Mouse (Mus musculus) urinary bladder, postnatal 36 days (tissue): ENCODE results near the gene Arf6.
"Not testable (repeated sequence)": the region's sequence is repeated elsewhere in the genome, so short reads cannot be mapped to it uniquely, and the experiment has no call there.

Experiments used
- DNase-seq, 2 experiments: peaks; one replicate each; pipeline ENCODE4 v3.0.0; 2022; ENCODE audit warnings: low spot score in 2 of 2, mixed read lengths in 1 of 2

Gene Arf6

DNA sequence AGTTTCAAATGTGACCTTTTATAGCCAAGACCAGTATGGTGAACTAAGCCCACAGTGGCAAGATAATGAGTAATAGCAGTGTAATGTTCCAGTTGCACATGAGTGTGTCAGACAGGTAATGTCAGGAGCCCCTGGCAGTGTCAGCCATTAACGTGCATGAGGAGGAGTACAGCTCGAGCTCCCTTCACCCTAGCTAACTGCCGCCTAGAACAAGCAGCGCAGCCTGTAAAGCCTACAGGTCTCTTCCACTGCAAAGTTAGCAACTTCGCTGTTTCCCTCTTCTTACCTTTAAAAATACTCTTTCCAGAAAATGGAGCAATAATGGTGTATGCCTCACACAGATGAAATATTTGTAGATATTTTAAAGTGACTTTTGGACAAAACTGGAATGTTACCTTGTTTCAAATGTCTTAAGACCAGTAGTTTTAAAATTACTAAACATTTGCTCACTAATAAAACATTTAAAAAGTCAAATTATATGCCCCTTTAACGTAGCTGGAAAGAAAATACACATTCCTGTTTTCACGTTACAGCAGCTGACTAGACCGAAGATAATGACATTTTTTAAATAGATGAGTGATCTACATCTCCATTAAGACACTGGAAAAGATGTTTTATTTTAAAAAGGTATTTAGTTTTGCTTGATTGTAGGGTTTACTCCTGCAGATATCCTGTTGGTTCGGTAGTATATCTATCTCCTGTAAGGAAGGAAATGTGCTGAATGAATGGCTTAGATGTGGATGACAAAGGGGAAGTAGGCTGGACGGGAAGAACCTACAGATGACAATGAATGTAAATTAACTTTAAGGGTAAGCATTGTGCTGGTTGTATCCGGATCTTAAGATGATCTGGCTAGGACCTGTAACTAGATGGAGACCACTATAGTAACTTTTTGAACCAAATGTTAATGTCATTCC lies 2.2 kb downstream of the Arf6 start:
- peak in 1 of 2 experiments; percentile 15 for DNase-seq

DNA sequence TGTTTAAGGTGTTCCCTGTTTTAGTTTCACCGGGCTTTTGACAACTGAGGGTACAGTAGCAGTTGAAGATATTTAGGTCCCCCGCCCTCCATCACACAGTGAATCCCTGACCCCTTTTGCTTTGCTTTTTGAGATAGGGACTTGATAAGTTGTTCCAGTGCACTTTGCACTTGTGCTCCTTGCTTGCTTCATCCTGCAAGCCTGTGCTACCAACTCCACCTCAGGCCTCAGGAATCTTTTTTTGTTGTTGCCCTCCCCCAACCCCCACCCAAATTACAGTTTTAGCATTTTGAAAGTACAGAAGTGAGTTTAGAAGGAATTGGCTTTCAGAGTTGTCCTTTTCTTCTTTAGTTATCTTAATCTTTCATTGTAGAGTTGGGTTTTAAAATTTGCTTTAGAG lies 4.2 kb downstream of the Arf6 start:
- no peak for DNase-seq

DNA sequence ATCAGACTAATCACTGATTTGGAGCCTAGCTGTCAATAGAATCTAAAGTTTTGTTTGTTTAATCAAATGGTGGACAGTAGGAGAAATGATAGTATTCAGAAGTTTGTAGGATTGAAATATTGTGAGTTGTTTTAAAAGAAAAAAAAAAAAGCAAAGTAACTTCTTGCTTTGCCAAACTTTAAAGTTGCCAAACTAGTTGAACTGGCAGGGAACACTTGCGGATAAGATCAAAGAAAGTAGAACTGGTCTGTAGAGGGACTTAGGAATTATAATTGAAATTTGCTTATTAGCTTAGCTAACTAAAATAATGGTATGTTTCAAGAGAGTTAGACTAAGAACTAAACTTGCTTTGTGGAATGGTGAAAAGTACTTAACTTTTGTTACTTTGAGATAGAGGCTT lies 5.2 kb downstream of the Arf6 start:
- DNase-seq = no peak

DNA sequence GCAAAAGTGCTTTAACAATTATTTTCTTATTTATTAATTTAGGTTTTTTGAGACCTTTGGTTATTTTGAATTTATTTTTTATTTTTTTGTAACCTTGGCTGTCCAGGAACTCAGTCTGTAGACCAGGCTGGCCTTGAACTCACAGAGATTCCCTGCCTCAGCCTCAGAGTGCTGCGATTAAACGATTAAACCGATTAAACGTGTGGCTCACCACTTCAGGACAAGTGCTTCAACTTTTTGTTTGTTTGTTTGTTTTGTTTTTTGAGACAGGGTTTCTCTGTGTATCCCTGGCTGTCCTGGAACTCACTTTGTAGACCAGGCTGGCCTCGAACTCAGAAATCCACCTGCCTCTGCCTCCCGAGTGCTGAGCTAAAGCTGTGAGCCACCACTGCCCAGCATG lies 5.7 kb downstream of the Arf6 start:
- not testable (repeated sequence) for DNase-seq

DNA sequence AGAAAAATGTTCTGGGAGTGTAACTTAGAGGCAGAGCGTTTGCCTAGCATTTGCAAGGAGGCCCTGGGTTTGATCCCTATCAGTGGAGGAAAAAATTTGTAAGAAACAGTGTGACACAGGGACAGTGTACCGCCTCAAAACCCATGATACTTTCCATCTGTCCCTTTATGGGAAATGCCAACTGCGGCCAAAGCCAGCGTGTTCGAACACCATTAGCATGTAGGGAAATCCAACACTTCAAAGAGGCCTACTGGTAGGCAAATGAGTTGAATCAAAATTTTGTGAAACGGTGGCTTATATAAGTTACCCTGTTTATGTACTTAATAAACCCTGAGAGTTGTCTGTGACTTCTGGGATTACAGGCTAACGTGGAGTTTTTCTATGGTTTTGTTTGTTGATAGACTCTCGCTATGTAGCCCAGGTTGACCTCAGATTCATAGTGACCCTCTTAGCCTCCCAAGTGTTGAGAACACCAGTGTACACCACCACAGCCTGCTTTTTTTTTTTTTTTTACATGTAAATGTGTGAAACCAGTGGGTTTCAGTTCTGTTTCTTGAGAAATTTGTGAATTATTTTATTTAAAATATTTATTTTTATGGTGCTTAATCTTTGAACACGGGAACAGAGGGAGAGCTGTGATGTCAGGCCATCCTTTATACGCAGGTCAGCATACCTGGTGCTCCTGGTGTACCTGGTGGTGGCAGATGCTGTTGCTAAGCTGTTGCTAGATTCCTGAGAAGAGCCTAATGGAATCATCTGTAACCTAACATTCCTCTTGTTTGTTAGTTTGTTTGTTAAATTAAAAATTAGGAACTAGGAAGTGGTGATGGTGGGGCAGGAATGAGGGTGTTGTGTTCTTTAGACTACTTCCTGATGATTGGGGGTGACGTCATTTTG lies 6.9 kb downstream of the Arf6 start:
- DNase-seq = no peak

DNA sequence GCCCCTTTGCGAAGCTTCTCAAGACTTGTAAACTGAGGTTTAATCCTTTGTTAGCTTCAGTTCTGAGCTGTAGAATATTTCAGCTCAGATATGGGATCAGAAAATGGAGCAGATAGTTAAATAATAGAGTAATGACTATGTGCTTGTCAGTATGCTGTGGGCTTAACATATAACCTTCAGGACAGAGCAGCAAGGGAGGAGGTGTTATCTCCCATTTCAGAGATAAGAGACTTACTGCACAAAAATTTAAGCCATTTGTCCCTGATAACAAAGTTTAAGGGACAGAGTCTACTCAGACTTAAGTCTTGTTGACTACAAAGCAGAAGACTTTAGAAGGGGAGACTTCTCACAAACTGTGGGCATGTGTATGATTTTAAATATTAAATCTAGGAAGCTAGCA lies 10.9 kb downstream of the Arf6 start:
- no peak for DNase-seq

DNA sequence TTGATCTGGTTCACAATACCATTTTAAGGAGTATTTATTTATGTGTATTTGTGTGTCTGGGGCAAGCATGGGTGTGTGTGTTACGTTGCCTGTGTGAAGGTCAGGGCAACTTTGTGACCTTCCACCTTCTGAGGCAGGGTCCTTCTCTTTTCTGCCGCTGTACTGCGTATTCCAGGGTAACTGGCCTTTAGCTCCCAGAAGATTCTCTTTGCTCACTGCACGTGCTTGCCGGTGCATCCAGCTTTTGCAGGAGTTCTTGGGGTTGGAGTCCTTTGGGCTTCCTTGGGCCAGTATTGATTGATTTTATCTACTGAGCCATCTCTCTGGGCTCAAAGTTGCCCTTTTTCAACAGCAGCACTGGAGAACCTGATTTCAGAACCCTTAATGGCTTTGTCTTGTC lies 12.7 kb downstream of the Arf6 start:
- DNase-seq = no peak

DNA sequence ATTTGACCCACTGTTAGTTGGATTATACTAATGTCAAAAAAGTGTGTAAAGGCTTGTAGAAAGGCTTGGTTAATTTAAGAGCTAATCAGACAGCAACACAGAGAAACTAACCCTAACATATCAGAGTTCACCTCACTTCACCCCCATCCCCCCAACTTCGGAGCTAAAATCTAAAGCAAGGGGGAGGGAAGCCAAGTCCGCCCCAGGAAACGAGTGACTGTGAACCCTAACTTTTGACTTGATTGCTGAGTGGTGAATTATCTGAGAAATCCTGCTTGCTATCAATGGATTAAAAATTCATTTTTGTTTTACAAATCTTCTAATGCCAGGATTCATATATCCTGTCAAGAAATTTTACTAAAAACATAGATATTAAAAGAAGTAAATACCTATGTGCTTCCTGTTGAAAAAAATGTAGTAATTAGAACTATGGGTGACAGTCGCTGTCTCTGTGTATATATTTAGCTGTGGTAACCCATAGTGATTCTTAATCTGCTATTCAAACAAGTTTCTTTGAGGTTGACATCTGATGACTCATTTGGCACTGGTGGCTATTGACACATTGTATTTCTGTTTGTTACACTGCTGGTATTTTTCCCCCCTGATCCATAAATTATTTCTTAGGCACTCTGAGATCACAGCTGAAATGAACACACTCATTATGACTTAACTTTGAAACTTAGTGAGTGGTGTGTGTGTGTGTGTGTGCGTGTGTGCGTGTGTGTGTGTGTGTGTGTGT lies 13.8 kb downstream of the Arf6 start:
- DNase-seq = no peak

DNA sequence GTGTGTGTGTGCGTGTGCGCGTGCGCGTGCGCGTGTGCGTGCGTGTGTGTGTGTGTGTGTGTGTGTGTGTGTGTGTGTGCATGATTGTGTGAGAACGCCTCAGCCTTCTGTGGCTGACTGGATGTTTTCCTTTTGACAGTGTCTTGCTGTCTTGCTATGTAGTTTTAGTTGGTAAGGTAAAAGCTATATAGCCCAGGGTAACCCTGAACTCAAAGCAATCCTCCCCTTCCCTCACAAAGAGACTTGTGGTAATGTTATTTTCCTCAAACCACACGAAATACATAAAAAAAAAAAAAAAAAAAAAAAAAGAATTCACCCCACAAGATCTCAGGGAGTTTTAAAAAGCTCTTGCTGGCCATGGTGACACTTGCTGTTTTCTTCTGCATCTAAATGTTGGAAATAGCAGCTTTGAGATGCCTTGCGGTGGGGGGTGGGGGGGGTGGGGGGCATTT lies 14.4 kb downstream of the Arf6 start:
- not testable (repeated sequence) for DNase-seq

DNA sequence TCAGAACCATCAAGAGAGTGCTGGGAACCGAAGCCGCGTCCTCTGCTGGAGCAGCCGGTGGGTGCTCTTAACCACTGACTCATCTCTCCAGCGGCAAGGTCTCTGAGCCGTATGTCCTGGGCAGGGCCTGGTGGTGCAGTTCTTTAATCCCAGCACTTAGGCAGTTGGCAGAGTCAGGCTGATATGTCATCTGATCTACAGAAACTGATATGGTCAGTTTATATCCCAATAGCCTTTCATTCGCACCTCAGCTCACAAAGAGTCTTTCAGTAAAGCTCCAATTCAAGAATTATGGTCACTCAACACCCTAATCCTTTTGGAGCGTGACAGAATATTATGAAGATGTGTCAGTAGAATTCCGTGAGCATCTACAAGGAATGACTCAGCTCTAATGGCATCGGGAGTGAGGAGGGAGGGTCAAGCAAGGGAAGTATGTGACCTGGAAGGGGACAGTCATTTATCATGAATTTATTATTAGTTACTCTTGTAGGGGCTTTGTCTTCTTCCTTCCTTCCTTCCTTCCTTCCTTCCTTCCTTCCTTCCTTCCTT lies 16.4 kb downstream of the Arf6 start:
- DNase-seq = no peak

DNA sequence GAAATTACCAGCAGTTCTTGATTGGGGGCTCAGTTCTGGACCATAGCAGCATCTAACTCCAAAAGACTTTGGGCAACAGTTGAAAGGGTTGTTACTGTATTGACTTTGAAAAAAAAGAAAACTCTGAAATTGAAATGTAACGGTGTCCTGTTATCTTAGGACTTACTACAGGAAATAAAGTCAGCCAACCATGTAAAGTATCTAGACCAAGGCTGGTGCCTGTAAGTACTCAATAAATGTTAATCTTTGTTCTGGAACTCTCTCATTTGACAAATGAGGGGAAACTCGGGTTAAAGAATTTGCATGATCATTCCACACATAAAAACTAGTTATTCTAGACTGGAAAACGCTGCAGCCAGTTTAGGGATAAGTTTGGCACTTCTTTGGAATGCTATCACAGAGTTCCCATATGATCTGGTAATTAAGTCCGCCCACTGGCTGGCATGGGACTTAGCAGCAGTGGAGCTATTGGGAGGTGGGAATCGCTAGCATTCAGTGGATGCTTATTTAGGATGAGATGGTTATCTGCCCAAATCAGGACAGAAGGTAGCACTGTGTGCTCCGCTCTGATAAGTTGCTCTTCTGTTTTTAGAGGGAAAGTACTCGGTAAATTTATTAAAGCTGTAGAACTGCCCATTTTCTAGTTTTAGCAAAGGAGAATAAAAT lies 17.5 kb downstream of the Arf6 start:
- no peak for DNase-seq

DNA sequence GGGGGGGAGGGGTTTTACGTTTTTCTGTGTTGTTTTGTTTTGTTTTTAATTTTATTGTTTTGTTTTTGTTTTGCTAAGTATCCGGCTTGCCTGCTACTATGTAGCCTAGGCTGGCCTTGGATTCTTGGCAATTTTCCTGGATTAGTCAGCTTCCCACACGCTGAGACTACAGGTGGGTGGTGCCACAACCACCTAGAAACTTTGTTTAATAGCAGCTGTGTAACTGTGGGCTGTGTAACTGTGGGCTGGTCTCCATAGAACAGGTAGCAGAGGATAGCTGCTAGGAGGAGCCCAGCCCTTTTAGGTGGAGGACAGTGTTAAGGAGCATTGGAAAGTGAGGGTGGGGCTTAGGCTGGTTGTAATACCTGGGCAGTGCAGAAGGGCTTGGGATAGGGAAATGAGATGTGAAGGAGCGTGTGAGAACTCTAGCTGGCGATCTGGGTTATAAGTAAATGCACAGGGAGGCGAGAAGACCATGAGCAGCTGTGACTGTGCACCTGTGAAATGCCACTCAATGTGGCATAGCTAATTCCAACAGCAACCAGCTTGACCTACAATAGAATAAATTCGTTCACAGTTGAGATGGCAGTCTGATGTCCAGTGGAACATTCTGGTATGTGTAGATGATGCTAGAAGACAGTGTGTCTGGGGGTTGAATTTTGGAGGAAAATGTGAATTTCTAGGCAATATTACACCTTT lies 18.2 kb downstream of the Arf6 start:
- no peak for DNase-seq

DNA sequence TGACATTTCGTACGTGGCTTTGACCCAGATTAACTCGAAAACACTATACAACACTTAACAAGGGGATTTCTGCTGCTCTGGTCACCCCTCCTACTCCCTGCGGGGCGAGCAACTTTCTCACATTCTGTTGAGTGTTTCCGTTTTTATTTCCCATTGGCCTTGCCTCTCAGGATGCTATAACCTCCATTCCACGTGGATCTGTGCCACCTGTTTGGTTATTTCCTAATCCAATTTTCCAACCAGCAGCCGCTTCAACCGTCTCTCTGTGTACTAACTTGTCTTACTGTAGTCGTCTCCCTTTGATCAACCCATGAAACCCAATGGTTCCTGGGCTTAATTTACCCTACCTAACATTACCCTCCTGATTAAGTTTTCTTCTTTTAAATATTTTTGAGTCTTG lies 21.1 kb downstream of the Arf6 start:
- DNase-seq = no peak

DNA sequence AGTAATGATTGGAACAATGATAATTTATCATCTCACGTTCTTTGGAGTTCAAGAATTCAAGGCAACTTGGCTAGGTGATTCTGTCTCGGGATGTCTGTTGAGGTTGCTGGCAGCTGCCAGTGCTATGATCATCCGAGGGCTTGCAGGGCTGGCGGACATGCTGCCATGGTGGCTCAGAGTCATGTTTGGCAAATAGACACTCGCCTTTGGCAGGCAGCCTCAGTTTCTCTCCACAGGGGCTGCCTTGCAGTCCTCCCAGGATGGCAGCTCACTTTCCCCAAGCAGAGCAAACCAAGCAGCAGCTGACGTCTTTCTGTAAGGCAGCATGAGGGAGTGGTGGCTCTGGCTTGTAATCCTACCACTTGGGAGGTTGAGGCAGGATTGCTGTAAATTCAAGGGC lies 22.5 kb downstream of the Arf6 start:
- no peak for DNase-seq

DNA sequence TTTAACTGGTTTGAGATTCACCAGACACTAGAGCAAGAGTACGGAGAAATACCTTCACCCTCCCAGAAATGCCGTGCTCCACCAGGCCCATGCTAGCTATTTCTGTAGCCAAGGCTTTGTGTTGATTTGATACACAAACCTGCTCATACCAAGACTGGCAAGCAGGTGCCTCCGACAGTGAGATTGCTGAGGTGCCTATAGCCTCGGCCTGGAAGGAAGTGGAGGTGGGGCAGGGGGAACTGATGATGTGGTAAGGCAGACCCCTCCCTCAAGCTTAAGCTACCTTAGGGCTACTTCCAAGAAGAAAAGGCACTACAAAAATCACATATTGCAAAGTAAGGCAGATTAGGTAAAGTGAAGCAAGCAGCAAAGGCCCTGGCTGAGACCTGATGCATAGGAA lies 28.4 kb downstream of the Arf6 start:
- no peak for DNase-seq

DNA sequence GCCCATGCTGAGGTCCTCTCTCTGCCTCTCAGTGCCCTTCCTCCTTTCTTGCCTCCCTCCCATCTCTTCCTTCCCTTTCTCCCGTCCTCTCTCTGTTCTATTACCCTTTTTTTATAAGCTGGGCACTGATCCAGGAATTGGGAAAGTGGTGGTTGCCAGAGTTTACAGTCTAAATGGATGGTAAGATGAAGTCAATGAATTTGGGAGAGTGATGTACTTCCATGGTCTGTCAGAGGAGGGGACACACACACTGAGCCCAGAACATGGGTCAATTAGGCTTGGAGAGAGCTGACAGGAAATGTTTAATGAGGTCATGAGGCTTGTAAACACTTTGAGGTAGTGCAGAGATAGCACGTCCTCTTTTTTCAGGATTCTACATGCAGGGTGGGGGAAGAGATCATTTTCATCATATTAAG lies 28.9 kb downstream of the Arf6 start:
- DNase-seq = no peak

DNA sequence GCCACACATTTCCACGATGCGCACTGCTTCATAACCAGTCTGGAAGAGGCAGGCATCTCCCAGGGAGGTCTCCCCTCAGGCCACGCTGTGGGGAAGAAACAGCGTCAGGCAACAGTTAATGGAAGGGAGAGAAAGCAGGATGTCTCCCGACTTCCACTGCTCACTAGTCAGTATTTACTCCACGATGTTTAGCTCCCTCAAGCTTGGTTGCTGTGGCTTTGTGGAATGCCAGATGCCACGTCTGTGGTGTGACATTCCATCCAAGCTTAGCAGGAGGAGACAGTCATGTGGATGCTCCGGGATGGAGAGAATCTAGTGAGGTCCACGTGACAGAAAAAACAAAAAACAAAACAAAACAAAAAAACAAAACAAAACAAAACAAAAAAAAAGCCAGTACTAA lies 30.1 kb downstream of the Arf6 start:
- no peak for DNase-seq

DNA sequence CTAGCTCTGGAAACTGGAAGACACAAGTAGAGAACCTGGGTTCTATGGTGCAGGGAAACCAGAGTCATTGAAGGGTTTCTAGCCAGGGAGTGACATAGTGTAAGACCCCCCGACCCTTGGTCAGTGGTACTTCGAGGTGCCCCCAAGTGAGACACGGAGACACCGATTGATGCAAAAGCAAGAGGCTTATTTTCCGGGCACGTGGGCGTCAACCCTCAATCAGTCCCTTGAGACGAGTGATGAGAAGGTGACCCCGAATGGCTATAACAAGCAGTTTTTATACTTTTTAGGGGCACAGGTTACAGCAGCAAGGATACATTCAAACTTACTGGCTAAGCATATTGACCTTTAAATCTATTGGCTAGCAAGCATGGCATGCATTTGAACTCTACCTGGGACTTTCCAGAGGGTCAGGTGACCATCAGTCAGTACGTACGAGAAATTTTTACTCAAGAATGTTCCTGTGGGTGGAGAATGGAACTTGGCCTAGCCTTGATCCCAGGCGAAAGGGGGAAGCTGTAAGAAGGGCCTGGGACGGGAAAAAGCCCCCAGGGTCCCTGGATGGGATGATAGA lies 30.7 kb downstream of the Arf6 start:
- no peak for DNase-seq

DNA sequence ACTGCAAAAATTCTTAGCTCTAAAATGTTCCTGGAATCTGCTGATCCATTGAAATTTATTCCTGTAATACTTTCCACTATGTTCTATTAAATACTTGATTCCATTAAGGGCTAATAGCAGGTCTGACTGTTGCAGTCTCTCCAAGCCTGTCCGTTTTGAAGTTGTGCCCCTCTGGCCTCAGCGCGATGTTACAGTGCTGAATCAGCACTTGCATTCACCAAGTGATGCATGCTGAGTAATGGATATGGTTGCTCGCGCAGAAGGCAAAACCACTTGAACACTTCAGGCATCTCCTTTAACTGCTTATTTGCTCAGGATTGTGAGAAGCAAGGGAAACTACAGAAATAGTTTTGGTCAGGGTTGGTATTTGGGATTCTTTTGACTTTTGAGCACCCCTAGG lies 38.8 kb downstream of the Arf6 start:
- DNase-seq = no peak

DNA sequence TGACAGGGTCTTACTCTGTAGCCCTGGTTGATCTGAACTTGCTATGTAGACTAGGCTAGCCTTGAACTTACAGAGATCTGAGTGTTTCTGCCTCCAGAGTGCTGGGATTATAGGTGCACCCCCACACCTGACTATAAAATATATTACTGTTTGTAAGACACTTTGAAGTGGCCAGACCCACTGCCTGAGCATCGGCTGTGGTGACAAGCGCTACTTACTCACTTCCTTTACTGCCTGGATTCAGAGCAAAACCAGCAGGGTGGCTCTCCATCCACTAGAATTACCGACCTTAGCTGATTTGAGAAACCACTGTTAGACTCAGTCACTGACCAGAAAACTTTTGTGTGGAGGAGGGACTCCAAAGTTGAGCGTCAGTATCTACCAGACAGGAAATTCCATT lies 40.0 kb downstream of the Arf6 start:
- no peak for DNase-seq
